Mouse (Mus musculus): Measurements from ENCODE around the gene Rgs1.

Rgs1 gene

DNA sequence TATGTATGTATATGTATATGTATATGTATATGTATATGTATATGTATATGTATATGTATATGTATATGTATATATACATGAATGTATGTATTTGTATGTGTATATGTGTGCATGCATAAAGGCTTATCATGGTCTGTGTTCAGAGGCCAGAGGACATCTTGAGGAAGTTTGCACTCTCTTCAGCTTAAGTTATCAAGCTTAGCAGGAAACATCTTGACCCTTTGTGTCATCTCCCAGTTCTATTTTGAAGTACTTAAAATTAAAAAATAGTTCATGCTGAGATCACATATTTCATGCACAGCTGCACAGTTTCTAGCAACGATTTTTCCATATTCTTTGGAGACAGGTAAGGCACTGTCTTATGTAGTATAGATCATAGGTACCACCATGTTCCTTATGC is 49.5 kb downstream of the Rgs1 start:
- no peak for DNase-seq (ENCODE audit: inconsistent age in 2 of 2, low spot score in 1 of 2)

- peak; percentile 8 to 79 for DNase-seq (ENCODE audit: inconsistent age in 2 of 2, low spot score in 1 of 2)
Measured at GRCm38 (mm10) chr1:144197684-144198083, 51.4 kb downstream of the Rgs1 start.

Measured in adrenal gland, adult (tissue).